Mouse (Mus musculus) E14TG2a.4 (cell line): ENCODE results near the gene Slc5a5.

Experiments used
- CTCF ChIP-seq: conservative IDR thresholded peaks from 2 replicates; pipeline ENCODE4 v1.5.1; 2014; ENCODE audit warnings: low read length
- POU5F1 ChIP-seq: IDR thresholded peaks from 2 replicates; pipeline ENCODE4 v1.6.1; 2014; ENCODE audit warnings: low read length, borderline replicate concordance

- TF ChIP-seq CTCF (no peak), POU5F1 (no peak)
Observed at GRCm38 (mm10) chr8:70840590-70840989, 52.0 kb downstream of the Slc5a5 start.
